Mouse (Mus musculus) cerebellum, postnatal 4 days (tissue): ENCODE measurements at regions not wholly inside any gene's neighbourhood (a gene's known extent, or its start where the extent isn't known, plus 50 kb on each side); places are given as distances from the start of the nearest gene placed in this dataset.

ENCODE experiments used
- DNase-seq, 2 experiments: peaks; one replicate each; pipeline ENCODE4 v3.0.0; 2022; ENCODE audit warnings: low spot score in 2 of 2, mixed read lengths in 1 of 2

DNA sequence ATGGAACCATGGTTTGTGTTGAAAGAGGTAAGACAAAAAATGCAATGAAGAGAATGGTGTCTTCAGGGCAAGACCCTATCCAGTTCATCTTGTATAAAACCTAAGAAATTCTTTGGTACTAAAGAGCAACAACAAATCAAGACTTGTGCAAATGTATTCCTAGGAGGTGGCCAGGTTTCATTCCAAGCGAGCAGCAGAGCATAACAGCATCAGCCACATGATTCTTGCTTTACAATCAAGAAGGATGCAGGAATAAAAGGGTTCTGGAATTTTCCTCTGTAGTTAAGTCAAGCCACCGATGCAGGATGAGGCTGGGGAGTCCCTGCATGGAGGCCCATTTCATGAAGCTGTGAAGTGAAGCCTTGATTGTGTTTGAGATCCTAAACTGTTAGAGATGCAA is 374.1 kb upstream of the Kif2a start:
- no peak for DNase-seq

DNA sequence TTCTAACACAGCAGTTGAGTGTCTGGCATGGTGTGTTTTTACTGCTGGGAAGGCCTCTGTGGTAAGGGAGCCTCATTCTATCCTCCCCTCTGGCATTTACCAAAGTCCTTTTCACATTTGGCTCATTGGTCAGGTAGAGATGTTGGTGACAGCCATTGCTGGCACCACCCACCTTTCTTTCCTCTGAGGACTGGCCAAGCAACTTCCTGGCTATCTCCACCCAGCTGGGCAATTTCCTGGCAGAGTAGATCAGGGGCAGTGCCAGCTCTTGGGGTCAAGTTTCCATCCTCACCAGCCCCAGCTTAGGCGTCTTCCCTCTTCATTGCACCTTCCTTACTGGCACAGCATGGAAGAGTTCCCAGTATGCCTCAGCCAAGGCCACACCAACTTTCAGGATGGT is 372.5 kb upstream of the Kif2a start:
- DNase-seq = no peak

DNA sequence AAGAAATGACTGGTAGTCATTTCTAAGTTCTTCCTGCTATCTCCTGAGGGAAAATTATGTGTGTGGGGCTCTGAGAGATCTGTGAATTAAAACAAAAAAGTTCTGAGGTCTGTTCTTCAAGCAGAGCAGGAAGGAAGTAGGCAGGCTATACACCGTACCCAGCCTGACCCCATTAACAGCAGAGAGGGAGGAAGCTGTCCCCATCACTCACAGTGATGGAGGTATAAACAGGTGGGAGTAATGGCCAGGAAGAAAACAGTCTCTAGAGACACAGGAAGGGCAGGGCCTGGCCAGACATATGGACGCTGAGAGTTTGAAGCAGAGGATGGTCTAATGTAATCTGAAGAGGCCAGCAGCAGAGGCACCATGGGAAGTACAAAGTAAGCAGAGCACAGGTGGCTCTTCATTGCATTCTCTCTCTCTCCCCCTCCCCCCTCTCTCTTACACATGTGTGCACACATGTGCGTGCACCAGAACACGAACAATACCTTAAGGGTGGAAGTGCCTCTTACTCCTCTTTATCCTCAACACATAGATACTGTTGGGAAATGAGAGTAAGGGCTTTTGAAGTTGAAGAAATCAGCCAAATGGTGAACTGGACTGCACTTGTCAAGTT is 367.7 kb upstream of the Kif2a start:
- DNase-seq = no peak

DNA sequence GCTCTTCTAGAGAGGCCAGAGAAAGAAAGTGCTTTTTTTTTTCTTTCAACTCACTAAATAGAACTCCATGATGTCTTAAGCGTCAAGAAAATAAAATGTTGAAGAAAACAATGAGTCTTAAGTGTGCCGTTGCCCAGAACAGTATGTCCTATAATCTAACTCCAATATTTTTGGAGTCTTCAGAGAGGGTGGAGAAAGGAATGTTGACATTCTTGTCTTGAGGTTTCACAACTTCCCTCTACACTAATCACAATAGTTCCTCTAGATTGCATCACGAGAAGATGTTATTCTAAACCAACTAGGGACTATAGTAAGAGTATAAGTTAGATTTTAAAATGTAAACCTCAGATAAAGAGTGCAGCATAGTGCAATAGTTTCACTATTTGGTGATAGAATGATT is 367.1 kb upstream of the Kif2a start:
- no peak for DNase-seq

DNA sequence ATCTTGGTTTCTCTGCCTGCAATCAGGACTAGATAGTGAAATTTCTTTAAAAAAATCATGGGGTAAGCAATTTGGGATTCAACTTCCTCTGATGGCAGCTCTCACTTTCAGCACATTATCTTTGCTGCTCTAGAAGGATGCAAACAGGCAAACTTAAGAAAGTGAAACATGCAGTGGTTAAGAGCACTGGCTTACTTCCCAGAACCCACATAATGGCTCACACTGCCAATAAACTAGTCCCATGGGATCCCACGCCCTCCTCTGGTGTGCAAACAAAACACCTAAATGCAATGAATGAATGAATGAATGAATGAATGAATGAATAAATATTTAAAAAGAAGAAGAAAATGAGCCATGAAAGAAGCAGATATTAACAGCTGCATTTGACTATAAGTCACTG is 356.1 kb upstream of the Kif2a start:
- DNase-seq = no peak

DNA sequence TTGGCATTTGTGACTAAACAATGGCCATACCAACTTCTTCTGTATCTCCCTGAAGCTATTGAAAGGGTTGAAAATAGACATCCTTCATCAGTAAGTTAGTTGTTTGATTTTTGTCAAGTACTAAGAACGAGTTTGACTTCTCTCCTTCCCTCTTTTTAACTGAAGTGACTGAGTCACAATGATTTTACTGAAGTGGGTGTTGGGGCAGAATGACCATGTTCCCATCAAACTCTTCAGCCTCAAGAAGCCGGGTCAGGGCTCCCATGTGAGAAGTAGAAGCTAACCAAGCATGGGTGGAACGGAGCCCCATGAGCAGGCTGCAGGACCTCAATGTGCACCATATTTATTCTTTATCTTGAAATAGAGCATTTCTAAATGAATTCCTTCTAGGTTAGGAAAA is 350.7 kb upstream of the Kif2a start:
- DNase-seq = no peak

DNA sequence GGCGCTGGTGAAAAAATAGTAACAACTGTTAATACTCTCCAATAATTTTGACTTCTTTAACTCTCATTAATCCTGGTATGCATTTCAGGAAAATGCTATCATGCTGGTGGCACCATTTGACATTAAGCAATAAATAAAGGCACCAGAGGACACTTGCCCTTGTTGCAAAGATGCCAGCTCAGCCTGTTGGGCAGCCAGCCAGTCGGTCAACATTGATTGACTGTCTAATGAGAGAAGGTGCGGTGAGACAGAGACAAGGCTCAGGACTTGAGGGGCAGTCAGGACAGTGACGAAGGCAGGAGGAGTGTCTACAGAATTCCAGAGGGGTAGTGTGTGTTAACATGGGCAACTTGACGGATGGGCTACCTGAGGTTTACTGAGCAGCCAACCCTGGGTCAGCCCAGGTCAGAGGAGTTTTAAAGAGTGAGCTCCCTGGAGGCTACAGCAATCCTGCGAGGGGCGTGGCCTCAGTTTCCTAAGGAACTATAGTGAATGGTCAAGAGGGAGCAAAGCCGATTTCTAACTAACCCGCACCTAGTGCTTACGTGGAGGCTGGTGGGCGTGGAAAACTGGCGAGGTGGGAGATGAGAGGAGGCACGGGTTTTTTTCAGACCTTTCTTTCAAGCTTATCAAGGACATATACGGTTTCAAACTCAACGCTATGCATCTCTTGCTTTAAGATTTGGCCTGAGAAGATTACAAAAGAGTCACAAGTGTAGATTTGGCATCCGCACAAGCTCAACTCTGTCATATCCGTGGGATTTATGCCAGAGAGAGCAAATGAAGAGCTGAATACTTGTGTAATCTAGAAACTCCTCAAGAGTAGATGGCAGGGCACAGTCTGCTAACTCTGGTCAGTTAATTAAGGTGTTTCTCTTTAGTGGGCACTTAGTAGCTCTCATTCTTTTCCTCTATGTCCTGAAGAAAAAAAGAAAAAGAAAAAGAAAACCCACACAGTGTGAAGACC is 350.0 kb upstream of the Kif2a start:
- peak in 1 of 2 experiments; percentile 36 for DNase-seq

DNA sequence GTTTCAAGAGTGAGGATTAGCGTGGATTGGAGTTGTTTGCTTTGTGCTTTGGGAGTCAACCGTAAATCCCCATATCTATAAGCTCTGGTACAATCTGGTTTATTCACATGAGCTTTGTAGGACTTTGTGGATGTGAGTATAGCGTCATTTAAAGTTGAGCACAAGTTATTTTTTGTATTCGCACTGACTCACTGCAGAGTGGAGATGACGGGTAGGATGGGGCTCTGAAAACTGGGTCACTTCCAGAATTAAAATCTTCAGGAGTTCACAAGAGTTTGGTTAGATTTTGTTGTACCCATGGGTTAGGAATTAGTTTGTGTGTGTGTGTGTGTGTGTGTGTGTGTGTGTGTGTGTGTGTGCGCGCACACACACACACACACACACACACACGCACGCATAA is 345.7 kb upstream of the Kif2a start:
- DNase-seq = no peak

DNA sequence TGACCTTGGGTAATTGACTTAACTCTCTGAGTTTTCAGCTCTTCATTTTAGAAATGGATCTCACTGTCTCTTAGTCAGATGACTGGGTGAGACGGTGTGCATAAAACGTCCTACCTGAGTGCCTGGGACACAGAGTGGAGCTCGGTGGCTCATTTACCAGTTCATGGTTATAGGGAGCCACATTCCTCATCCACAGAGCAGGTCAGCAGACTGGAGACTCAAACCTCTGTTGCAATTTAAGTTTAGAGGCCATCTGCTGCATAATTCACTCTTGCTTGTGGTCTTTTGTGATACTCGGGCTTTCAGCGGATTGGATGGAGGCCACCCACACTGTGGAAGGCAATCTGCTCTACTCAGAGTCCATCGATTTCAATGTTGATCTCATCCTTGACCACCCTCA is 343.8 kb upstream of the Kif2a start:
- no peak for DNase-seq

DNA sequence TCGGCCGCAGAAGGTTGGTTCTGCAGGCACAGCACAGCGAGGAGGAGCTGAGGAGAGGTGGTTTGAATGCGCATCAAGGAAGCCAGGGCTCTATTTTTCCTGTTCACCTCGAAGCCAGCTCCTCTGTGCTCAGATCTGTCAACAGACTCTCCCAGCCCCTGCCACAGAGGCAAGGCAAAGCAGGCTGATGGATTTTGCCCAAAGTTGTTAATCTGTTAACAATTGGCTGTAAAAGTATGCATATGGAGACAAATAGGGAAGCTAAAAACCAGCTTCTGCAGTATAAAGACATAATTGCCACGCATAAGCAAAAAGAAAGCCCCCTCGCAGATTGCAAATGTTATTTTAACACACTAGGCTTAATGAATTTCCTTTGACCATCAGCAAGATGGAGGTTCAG is 343.3 kb upstream of the Kif2a start:
- no peak for DNase-seq

DNA sequence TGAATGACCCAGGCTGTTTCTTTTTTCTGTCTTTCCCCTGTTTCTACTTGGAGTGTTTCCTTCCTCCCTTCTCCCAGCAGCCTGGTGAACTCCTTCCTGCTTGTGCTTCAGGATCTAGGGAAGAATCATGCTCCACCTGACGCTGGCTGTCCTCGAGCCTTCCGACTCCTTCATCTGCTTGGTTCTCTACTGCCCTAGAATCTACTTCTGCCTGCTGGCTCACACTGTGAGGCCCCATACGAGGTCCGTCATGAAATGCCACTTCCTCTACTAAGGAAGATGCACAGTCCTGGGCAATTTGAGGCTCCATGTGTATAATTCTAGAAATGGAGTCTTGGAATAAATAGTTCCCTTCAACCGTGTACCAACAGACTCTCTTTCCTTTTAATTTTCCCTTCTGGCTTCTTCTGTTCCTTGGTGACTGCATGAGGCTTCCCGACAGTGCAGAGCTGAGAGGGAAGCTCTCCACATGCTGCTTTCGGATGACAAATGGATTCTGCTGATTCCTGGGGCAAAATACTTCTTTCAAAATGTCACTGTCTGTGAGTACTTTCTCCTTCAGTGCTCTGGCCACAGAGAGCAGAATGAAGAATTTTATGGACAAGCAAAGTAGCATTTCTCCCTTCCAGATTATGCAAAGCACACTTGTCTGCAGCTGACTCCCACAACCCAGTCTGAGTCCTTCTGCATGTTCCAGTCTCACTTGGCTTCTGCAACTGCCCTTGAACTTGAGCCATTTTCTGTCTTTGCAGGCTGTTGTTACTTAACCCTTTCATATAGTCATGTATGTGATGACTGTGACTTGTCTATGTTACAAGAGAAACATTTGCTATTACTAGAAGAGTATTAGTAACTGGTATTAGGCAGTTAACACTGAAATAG is 341.1 kb upstream of the Kif2a start:
- peak in 1 of 2 experiments; percentile 11 for DNase-seq

DNA sequence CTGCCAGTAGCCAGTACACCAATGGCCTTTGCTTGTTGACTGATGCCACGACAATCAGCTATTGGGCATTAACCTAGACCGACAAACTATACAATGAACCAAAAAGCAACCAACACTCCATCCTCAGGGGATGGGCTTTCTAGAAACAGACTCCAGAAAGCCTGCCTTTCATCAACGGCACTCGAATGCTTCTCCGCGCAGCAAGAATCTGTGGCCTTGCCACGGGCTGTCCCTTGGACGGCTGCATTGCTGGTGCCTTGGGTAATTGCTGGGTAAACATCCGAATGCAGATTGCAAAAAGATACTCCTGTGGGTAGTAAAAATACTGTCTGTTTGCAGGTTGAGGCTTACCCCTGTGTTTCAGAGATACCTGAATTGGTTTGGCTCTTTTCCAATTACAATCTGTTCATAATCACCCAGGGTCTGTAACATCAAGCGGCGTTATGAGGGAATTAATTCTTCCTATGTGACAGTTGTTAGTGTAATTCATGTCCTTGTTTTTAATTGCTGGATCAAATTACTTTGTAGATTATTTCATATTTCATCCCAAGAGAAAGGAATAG is 319.0 kb upstream of the Kif2a start:
- DNase-seq = no peak

DNA sequence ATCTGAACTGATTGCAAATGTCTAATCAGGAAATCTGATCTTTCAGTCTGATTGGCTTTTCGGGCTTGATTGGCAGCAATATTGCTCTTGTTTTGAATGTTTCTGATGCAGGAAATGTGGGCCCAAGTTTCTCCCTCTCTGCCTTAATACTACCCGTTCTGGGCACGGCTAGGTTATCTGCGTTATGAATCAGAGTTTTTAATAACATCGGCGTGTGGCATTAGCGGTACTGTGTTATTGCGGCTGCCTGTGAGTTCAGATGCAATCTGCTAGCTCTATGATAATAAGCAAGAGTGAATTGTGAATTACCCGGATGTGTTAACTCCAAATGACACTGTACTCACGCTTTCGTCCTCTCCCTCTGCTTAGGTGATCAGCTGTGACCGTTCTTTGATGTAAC is 316.2 kb upstream of the Kif2a start:
- no peak for DNase-seq

DNA sequence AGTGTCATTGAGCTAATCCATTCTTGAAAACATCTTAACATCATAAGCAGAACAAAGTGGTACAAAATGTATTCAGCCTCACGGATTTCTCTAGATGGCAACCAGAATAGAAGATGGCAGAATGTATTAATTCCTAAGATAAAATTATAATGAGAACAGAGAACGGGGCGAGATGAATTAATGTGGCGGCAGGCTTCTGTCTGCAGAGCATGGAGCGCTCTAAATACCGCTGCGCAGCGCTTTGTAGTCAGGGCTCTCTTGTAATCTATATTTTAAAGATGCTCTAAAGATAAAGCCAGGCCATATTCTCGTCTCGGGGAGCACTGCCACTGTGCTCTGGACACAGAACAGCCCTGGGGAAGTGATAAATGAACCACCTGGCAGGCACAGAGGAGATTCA is 315.2 kb upstream of the Kif2a start:
- no peak for DNase-seq

DNA sequence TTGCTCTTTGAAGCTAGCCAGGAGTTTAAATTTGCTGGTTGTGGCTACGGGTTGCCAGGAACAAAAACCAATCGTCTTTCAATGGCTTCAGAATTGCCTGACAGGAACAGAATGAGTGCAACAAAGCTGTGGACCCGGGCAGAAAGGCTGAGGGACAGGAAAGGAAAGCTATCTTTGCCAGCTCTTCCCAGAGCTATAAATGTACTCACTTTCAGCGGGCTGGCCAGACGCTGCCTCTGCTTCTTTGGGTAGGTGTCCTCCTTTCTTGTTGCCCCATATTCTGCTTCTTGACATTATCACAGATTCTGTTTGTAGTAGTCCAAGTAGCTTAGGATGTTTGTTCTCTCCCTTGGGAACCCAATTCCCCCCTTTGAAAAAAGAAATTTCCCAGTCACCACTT is 307.4 kb upstream of the Kif2a start:
- no peak for DNase-seq

DNA sequence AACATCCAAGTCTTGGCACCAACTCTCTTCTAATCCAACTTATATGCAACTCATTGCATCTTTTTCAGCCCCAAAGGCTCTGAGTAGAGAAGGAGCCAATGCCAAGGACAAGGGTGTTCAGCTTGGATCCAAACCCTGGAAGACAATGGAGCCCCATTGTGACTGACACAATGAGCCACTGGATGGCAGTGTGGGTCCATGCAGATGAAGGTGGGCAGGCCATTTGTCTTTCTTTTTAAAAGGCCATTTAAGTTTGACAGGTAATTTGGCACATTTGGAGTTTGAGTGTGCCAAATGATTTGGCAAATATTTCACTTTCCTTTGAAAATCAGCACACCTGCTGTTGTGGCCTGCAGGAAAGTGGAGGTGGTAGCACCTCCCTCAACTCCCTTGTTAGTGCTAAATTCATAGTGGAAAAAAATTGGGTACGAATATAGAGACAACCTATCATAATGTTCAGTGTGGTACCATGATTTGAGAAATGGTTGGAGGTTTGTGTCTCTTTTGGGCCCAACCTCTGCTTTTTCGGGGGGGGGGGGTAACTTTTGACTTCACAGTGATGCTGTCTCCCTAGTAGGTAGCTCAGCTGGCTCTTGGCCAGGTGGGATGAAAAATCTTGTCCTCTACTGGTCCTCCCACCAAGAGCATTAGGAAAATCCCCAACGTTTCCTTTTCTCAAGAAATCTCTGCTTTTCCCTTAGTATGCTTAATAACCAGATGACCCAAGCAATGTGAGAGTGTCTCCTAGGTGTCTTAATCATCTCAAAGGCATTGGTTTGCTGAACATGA is 304.0 kb upstream of the Kif2a start:
- DNase-seq = peak; percentile 45 to 75

DNA sequence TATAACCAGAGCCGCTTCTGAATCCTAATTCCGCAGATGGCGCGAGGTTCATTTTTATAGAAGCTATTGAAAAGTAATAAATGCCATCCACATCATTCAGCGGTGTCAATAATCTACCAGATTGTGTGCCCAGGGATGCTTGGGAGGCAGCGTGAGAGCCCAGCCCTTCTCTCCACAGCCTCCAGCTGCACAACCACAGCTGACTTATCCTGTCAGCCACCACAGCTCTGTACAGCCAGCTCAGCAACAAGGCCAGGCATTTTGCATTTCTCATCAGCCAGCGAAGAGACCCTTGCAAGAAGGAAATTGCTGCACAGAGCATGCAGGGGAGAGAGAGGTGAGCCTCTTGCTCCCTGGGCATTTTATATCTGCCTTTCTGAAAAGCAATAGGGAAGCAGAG is 292.8 kb upstream of the Kif2a start:
- no peak for DNase-seq

DNA sequence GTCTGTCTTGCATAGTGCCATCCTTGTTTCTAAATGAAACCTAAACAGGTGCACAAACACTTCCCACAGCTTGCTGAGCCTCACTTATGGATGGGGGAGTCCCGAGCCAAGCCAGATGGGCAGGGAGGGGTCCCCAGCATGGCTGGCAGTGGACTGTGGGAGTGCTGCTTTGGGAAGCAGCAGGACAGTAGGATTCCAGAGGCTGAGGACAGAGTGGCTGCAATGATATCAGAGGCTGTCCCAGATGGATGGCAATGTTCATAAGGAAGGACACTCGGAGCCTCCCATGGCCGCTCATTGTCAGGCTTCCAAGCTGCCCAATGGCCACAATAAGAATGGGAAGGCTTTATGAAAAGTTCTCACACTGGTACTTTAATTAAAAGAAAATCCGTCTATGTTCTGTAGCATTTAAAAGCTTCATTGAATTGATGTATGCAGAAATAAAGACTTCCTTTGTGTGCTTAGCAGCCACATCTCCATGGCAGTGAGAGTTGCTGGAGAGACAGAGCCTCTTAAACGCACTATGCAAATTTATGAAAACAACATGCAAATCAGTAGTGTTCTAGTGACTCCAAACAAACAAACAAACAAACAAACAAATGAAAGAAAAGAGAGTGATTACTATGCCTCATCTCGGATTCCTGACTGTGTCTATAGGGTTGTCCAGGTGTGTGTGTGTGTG is 287.2 kb upstream of the Kif2a start:
- DNase-seq = no peak

DNA sequence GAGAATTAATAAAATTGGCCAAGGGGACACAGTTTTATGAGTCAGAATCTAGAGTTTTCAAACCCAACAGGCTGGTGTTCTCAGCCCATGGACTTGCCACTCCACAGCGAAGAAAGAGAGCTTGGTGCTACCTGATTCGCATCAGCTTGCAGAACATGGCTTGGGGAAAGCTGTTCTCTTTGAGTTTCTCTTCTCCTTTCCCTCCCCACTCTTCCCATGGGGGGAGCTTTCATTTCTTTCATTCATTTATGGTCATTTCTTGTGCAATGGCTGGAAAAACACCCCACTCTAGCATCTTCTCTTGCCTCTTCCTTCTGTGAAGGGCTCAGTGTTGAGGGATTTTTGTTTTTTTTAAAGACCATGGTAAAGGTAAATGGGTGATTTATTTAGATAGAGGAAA is 286.5 kb upstream of the Kif2a start:
- DNase-seq = no peak

DNA sequence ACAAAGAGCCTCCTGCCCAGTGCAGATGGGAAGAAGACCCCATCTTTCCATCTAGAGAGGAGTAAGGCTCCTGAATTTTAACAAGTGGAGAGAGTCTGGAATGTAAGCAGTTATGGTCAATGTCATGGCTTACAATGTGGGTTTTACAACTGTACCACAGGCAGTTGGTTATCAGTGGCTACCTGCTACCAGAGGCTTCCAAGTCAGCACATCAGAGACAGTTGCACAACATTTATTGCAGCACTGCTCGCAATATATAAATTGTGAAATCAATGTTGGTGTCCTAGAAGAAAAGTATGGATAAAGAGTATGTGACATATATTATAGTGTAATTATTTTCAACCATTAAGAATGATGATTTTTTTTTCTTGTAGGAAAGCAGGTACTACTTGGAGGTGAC is 285.0 kb upstream of the Kif2a start:
- no peak for DNase-seq

DNA sequence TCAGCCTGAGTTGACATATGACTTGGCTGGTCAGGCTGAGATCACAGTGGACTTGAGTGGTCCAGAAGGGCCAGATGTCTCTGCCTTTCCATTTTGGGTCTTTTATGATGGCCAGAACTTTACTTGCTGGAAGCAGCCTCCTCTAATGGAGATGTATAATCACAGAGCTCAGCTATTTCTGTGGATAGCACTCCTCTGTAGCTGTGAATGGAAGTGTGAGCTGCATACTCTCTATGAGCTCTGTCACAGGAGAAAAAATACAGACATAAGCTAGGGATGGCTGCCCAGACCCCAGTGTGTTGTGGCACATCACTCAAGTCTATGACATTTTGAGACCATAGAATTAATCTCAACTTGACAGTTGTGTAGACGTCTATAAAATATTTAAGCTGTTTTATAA is 284.3 kb upstream of the Kif2a start:
- DNase-seq = no peak
